Mouse (Mus musculus) activated CD4-positive, CD25-positive, alpha-beta regulatory T cell, adult 4 months (primary cell): ENCODE results near the gene Clec11a. TPM values are rescaled to one million over a fixed set of nuclear protein-coding genes. Genes with fewer than 3 reads are reported as not detected.
A peak's percentile ranks its signal among the peaks of the same experiment; 100 is the strongest.

Experiments
- ATAC-seq: one replicate; pipeline ENCODE4 v1.8.0; 2017
- polyA plus RNA-seq, 2 experiments: library from polyadenylated mRNA; unstranded; fragments of 100-300 nt; shearing (Covaris generic); gene quantifications; one replicate each; pipeline ENCODE4 v1.2.1; 2017

The Clec11a gene
- polyA plus RNA-seq, result under 1 TPM; 0.51 to 0.73 TPM

DNA sequence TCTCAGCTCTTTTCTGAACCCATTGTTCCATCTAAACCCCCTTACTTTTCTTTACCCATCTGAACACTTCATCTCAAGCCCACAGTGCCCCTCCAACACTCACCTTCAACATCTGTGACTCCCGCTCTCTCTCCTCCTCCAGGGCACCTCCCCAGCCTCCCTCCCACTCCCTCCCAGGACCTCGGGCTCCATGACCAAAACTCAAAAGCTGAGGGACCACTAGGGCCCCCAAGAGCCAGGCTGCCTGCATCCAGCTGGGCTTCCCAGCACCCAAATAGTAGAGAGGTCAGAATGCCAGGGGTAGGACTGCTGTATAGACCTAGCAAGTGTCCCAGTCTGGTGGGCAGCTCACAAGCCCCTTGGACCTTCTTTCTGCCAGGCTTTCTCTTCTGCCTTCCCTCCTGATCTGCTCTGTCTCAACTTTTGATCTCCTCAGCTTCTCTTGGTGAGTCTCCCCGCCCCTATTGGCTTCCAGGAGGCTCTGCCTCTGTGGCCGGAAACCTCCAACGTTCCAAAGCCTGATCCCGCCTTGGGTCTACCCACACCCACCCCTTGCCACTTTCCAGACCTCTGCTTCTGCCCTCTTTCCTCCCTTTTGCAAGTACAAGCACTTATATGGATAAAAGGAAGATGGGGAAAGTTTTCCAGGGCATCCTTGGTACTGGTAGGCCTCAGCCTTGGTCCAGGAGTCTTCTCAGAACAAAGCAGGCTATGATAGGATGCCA, at the start of gene Clec11a:
Gene Clec11a, minus strand, starts transcription at position 387 of the 725 bp plus-strand sequence.
- ATAC-seq, result no peak

DNA sequence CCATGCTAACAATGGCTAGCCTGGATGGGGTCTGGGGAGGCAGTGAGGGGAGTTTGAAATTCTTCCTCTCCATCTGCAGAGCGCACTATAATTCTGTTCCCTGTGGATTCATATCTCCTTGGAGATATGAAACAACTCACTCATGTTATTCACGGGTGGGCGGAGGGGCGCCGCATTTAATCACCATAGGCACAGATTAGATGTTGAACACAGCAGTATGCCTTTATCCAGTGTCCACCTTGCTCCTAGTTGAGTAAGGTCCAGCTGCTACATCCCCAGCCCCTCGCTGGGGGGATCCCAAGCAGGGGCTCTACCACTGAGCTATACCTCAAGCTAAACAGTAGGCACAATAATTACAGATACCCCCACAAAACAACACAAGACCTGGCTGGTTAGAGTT, 48.7 kb upstream of the Clec11a start:
- ATAC-seq, result no peak

DNA sequence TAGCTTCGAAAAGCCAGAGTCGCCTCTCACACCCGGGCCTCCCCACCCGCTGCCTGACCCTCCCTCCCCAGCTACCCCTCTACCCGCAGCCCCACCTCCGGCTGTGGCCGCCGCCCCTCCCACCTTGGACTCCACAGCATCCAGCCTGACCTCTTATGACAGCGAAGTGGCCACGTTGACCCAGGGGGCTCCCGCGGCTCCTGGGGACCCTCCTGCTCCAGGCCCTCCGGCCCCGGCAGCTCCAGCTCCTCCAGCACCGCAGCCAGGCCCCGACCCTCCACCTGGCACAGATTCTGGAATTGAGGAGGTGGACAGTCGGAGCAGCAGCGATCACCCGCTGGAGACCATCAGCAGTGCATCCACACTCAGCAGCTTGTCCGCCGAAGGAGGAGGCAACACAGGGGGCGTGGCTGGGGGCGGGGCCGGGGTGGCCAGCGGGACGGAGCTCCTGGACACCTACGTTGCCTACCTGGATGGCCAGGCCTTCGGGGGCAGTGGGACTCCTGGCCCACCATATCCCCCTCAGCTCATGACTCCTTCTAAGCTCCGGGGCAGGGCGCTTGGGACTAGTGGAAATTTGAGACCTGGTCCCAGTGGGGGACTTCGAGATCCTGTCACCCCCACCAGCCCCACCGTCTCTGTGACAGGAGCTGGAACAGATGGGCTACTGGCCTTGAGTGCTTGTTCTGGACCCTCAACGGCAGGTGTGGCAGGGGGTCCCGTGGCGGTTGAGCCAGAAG, 47.1 kb upstream of the Clec11a start:
- ATAC-seq, result no peak

DNA sequence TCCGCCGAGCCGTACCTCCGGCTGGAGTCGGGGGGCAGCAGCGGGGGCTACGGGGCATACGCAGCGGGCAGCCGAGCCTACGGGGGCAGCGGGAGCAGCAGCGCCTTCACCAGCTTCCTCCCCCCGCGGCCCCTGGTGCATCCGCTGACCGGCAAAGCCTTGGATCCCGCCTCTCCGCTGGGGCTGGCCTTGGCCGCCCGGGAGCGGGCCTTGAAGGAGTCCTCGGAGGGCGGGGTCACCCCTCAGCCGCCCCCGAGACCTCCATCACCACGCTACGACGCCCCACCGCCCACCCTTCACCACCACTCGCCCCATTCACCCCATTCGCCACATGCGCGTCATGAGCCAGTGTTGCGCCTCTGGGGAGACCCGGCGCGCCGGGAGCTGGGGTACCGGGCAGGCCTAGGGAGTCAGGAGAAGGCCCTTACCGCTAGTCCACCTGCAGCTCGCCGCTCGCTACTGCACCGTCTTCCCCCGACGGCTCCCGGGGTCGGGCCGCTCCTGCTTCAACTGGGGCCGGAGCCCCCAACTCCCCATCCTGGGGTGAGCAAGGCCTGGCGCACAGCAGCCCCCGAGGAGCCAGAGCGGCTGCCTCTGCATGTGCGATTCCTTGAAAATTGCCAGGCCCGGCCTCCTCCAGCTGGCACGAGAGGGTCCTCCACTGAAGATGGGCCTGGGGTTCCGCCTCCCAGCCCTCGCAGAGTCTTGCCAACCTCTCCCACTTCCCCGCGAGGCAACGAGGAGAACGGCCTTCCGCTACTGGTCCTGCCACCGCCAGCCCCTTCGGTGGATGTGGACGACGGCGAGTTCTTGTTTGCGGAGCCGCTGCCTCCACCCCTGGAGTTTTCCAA, 46.3 kb upstream of the Clec11a start:
- ATAC-seq, result no peak

DNA sequence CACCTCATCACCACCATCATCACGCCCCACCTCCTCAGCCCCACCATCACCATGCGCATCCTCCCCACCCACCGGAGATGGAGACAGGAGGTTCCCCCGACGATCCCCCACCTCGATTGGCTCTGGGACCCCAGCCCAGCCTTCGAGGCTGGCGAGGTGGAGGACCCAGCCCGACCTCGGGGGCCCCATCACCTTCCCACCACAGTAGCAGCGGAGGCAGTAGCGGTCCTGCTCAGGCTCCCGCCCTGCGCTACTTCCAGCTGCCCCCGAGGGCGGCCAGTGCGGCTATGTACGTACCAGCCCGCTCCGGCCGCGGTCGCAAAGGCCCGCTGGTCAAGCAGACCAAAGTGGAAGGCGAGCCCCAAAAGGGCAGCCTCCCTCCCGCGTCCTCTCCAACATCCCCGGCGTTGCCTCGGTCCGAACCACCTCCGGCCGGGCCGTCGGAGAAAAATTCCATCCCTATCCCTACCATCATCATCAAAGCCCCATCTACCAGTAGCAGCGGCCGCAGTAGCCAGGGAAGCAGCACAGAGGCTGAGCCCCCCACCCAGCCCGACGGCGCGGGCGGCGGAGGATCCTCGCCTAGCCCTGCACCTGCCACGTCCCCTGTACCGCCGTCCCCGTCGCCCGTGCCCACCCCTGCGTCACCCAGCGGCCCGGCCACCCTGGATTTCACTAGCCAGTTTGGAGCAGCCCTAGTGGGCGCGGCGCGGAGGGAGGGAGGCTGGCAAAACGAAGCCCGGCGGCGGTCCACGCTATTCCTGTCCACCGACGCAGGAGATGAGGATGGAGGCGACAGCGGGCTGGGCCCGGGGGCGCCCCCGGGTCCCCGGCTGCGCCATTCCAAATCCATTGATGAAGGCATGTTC, 45.4 kb upstream of the Clec11a start:
- ATAC-seq, result no peak

DNA sequence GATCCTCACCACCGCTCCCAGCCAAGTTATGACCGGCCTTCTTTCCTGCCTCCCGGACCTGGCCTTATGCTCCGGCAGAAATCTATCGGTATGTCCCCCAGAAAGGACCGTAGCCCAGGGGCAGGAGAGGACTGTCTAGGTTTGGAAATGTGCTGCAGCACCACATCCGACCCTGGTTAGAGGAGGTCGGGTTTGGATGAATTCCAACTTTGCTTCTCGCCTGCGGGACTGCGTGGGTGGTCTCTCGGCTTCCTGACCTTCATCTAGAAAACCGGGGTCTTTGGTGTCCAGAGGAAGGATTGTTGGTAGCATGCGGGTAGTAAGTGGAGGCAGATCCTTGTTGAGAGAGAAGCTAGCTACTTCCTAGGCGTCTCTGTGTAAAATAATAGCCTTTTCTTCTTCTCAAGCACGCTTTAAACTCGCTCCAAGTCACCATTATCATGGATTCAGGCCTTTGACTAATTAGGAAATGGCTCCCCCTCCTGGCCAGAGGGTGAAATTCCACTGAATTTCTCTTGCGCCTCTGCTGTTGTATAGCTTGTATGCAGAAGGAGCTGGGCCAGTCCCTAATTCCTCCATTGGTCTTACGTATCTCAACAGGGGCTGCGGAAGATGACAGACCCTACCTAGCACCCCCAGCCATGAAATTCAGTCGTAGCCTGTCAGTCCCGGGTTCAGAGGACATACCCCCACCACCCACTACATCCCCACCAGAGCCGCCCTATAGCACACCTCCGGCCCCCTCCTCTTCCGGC, 44.4 kb upstream of the Clec11a start:
- peak; percentile 79 for ATAC-seq

DNA sequence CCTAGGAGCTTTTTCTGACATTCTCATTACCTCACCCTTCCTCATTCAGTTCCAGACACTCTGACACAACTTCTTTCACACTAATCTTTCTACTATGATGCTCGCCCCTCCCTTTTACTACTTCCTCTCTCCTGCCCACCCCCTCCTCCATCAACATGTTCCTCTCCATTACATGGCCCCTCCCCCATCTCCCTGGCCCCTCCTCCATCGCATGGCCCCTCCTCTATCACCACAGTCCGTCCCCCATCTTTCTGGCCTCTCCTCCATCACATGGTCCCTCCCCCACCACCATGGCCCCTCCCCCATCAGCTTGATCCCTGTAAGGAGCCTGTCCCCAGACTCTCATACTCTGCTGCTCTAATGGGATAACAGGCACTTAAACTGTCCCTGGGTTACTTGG, 42.3 kb upstream of the Clec11a start:
- ATAC-seq, result no peak

DNA sequence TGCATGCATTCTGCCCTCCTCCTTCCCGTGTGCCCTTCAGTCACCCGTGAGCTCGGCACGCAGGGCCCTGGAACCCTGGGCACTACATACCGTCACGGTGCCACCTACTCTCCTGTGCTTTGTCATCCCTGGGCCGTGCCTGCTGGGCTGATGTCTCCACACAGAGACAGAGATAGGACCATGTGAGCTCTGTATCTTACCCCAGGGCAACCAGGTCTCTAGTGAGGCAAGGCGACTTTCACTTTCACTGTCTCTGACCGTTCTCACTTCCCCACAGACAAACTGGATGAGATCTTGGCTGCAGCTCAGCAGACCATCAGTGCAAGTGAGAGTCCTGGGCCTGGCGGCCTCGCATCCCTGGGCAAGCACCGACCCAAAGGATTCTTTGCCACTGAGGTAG, 37.9 kb upstream of the Clec11a start:
- ATAC-seq, result peak; percentile 52

DNA sequence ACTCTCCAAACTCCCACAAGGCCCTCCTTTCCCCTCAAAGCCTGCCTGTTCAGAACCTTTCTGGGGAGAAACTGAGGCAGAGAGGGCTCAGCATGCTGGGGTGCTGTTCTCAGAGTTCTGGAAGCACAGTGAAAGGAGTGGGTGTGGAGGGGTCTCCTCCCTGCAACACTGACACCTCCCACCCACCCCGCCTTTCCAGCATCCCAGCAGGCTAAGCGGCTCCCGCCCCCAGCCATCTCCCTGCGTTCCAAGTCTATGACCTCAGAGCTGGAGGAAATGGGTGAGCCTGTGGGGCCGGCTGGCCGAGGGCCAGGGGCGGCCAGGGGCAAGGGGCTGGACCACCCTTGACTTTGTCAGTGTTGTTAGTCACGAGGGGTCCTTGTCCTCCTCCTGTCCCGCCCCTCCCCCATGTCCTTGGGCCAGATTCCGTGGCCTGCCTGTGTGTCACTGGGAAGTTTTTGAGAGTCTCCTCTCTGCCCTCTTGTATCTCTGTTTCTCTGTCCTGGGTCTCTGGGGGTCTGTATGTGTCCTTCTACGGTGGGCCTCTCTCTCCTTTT, 36.8 kb upstream of the Clec11a start:
- ATAC-seq, result no peak

DNA sequence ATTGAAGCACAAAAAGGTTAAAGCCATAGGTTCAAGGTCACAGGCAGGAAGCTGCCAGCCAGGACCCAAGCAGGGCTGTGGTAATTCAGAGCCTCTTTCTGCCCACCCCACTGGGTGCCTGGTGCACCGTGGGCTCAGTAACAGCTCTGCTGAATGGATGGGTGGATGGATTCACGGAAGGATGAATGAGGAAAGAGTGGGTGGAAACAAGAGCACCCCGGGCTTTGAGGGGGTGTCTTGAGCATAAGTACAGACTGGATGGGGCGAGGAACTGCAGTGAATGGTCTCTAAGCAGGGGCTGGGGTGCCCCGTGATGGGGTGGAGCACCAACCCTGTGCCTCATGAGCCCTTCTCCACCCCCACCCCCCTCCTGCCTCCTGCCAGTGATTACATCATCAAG, 35.0 kb upstream of the Clec11a start:
- no peak for ATAC-seq

DNA sequence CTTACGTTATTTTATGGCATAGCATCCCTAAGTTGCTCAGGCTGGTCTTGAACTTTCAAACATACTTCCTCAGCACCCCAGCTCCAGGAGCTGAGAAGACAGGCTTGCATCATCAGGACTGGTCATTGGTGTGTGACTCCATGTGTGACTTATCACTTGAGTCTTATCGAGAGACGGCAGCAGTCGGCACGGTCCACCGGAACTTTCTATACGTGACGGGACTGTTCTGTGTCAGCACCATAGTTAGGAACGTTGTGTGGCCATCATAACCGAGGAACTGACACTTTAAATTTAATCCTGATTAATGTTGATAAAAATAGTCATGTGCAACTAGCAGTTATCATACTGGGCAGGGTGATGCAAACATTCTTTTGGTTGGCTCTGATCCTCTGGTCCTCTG, 34.4 kb upstream of the Clec11a start:
- ATAC-seq, result no peak

DNA sequence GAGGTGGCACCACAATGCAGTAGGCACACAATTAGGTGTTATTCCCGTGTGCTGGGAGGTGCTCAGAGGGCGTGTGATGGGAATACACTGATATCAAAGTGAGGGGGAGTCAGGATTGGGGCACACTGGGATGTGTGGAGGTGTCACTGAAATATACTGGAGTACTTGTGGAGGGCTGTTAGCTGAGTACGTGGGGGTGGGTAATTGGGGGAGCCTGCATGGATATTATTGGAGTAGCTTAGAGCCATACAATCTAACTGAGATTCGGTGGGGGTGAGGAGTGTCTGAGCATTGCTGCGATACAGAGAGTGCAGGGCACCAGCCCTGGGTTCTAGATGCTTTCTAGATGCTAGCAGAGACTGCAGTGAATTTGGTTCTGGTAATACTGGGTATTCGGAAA, 33.5 kb upstream of the Clec11a start:
- ATAC-seq, result no peak

DNA sequence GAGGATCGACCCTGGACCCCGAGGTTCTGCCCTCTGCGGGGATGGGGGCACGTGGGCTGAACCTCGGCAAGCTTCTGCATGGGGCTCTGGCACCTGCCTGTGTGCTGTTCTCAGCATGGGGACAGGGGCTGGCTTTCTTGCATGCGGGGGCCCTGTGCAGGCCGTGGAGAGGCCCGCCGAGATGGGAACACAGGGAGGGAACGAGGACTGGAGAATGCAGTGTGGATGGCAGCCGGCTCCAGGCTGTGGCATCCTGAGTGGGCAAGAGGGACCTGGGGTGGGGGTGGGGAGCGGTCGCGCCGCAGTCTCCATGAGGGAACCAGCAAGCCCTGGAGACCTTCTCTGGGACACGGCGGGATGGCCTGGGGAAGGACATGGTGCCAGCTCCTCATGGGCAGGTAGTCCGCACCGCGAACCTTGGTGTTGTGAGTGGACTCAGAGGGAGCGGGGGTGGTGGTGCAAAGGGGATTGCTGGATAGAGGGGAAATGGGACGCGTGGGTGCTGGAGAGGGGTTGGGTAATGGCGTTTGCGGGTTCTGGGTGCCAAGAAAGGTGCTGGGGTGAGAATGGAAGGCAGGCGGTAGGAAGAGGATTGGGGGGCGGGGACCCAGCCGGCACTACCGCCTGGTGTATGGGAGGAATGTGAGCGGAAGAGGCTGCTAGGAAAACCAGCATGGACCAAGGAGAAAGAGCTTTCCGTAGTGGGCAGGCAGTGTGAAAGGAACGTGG, 30.6 kb upstream of the Clec11a start:
- no peak for ATAC-seq

DNA sequence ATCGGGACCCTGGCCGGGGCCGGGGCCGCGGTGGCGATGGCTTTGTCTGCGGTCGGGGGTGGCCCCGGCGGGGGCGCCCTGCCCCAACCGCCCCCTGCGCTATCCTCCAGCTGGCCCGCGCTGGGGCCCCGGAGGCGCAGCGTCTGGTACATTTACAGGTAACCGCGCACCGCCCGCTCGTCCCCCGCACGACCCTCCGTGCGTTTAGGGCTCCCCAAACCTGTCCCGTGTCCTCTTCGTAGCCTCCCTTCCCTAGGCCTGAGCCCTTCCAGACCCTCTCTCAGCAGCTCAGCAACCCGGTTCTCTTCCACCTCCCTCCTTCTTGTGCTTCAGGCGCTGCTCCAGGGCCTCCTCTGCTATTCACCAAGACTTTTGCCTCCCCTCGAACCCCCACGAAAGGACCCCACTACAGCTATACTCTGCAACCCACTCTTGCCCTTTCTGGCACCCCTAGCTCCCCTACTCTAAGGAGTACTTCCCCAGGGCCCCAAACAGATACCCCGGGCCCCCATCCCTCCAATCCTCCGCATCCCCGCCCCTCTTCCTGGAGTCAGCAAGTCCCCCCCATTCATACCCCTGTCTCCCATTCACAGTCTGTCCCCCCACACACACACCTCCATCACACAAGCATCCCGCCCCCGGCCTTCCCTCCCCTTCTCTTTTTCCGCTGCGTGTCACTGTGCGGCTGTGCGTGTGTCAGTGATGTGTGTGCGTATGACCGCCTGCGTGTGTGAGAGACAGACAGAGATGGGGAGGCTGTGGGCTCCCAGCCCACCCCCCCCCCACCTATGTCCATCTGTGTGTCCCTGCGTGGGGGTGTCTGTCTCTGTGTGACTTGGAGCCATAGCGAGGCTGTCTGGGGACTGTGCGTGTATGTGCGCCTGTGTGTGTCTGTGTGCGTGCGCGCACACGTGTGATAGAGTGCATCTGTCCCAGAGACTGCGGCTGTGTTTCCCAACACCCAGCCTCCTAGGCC, 29.6 kb upstream of the Clec11a start:
- no peak for ATAC-seq

DNA sequence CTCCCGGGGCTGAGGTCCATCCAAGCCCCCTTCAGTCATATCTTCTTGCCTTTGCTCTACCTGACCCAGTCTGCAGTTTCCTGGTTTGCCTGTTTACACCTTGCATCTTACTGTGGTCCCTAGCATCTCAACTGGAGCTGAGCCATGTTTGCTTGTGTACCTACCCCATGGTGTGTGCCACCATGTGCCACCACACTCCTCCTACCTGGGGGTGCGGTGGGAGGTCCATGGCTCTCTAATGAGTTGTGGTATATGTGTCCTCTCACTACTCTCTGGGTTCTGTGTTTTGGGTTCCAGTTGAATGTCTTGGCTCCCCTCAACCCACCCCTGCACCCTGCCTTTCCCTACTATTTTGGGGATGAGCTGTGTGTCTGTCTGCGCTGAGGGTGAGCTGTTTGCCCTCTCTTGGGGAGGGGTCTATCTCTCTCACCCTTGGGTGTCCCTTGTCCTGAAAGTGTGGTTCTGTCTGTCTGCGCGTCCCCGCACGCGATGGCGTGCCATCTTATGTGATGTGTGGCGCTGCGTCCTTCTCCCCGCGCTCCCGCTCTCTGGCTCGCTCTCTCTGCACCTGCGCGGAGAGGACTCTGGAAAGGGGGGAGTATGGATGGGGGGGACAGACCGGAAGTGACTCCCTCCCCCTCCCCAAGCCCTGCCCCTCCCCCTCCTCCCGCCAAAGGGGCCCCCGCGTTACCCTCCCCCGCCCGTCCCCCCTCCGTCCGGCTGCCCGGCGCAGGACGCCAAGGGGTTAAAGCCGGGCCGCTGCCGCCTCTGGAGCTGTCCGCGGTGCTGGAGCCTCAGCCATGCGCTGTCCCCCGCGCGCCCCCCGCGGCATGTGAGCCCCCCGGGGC, 28.6 kb upstream of the Clec11a start:
- no peak for ATAC-seq

DNA sequence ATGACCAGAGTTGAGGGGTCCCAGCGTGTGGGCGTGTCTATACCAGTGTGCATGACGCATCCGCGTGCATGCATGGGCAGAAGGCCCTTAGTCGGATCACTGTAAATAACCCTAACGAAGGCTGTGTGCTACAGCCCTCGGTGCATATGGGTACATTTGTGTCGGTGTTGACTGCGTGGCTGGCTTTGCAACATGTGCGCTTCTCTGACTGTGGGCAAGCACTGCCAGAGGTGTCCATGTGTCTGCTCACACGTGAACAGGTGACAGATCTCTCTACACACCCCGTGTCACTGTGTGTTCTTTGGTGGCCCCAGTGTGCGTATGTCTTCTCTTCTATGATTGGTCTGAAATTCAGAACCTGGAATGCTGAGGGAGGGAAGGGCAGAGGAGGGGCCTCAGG, 27.4 kb upstream of the Clec11a start:
- no peak for ATAC-seq

DNA sequence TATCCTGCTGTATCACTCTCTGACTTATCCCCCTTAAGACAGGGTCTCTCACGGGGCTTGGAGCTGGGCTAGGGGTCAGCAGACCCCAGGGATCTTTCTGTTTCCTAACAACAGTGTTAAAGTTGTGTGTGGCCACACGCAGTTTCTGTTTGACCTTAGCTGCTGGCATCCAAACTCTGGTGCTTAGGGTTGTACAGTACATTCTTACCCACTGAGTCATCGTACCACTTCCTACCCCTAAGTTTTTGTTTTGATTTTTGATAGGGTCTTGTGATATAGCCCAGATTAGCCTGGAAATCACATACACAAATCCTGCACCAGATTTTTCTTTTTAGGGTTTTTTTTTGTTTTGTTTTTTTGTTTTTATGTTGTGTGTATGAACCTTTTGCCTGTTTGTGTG, 25.6 kb upstream of the Clec11a start:
- no peak for ATAC-seq

DNA sequence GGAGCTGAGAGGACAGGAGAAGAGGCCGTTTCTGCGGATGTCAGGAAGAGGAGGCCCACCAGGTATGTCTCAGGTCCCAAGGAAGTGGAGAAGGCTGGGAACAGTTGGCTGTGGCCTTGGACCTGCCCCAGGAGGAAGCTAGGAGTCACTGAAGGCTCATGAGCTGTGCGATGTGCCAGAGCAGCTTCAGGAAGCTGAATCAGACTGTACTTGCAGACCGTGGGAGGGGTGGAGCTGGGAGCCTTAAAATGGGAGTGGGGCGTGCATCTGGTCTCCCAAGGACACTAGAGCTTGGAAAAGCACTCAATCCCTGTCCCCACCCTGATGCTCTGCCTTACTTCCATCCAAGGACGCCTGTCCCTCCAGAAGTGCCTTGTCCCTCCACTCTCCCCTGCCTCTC, 19.9 kb upstream of the Clec11a start:
- ATAC-seq, result no peak
